Mouse (Mus musculus) CH12.LX (cell line): ENCODE measurements around the gene Cryzl2.

Source experiments
- CTCF ChIP-seq, 2 experiments: IDR thresholded peaks in 1 of 2; conservative IDR thresholded peaks in 1 of 2; 2 replicates each; pipeline ENCODE4 v1.5.1; 2011 to 2012; ENCODE audit warnings: low read depth in 2 of 2, low read length in 2 of 2, improper control_type of control experiment in 1 of 2, inconsistent platforms in 1 of 2, mild to moderate bottlenecking in 1 of 2, moderate library complexity in 1 of 2
- EP300 ChIP-seq: IDR thresholded peaks from 2 replicates; pipeline ENCODE4 v1.6.1; 2011; ENCODE audit warnings: low read length, improper control_type of control experiment
- ETS1 ChIP-seq: conservative IDR thresholded peaks from 2 replicates; pipeline ENCODE4 v1.6.1; 2012; ENCODE audit warnings: low read depth, mild to moderate bottlenecking, inconsistent platforms, low read length, improper control_type of control experiment, moderate library complexity
- HCFC1 ChIP-seq: IDR thresholded peaks from 2 replicates; pipeline ENCODE4 v1.6.1; 2012; ENCODE audit warnings: low read depth, mild to moderate bottlenecking, inconsistent platforms, low read length, improper control_type of control experiment
- IRF4 ChIP-seq: IDR thresholded peaks from 2 replicates; pipeline ENCODE4 v1.6.1; 2014; ENCODE audit warnings: low read depth, mild to moderate bottlenecking, inconsistent platforms, low read length, improper control_type of control experiment
- MAZ ChIP-seq: IDR thresholded peaks from 2 replicates; pipeline ENCODE4 v1.6.1; 2012; ENCODE audit warnings: low read depth, mild to moderate bottlenecking, inconsistent platforms, low read length, improper control_type of control experiment, moderate library complexity
- MYC ChIP-seq: IDR thresholded peaks from 2 replicates; pipeline ENCODE4 v1.6.1; 2011; ENCODE audit warnings: low read depth, mild to moderate bottlenecking, improper control_type of control experiment, low read length
- POLR2A ChIP-seq: IDR thresholded peaks from 2 replicates; pipeline ENCODE4 v1.6.1; 2011; ENCODE audit warnings: low read depth, mild to moderate bottlenecking, improper control_type of control experiment, low read length
- POLR2AphosphoS2 ChIP-seq: IDR thresholded peaks from 2 replicates; pipeline ENCODE4 v1.6.1; 2011; ENCODE audit warnings: low read depth, low read length, improper control_type of control experiment
- SIN3A ChIP-seq: IDR thresholded peaks from 2 replicates; pipeline ENCODE4 v1.6.1; 2012; ENCODE audit warnings: low read length, improper control_type of control experiment, inconsistent platforms
- USF1 ChIP-seq: IDR thresholded peaks from 2 replicates; pipeline ENCODE4 v1.6.1; 2014; ENCODE audit warnings: low read depth, mild to moderate bottlenecking, inconsistent platforms, low read length, improper control_type of control experiment
- ZMIZ1 ChIP-seq: IDR thresholded peaks from 2 replicates; pipeline ENCODE4 v1.6.1; 2012; ENCODE audit warnings: low read depth, mild to moderate bottlenecking, inconsistent platforms, low read length, improper control_type of control experiment
- ZNF384 ChIP-seq: IDR thresholded peaks from 2 replicates; pipeline ENCODE4 v1.6.1; 2012; ENCODE audit warnings: low read depth, low read length, improper control_type of control experiment, inconsistent platforms

DNA sequence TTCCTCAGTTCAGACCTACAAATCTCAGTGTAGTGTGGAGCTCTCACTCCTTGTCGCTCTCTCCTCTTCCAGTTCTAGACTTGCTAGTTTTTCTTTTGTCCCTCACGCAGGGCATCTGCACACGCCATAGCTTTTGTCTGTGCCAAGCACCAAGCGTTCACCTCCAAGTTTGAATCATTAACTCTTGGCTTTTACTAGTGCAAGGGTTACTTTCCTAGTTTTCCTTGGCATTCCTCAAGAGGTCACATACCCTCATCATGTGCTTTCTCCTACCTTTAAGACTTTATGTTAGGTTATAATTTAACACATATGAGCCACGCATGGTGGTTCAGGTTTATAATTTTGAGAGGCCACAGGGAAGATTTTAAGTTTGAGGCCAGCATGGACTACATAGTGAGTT is 2.9 kb downstream of the Cryzl2 start:
- no peak for TF ChIP-seq MAZ
- TF ChIP-seq SIN3A = no peak
- TF ChIP-seq ZNF384 = no peak
- no peak for TF ChIP-seq MYC
- TF ChIP-seq USF1 = no peak
- TF ChIP-seq EP300 = no peak
- TF ChIP-seq CTCF (conservative IDR thresholded peaks at IDR 0.05 in 1 of 2, IDR thresholded peaks at IDR 0.05 in 1 of 2; ENCODE audit: low read depth in 2 of 2, low read length in 2 of 2) = no peak
- no peak for TF ChIP-seq ETS1
- TF ChIP-seq POLR2A = no peak
- TF ChIP-seq ZMIZ1 = no peak
- TF ChIP-seq POLR2AphosphoS2 = no peak
- no peak for TF ChIP-seq IRF4
- no peak for TF ChIP-seq HCFC1
